Mouse (Mus musculus) embryonic fibroblast, embryonic 13.5 days (primary cell): ENCODE results near the gene Afg3l1.
"Not testable (repeated sequence)": the region's sequence is repeated elsewhere in the genome, so short reads cannot be mapped to it uniquely, and the experiment has no call there.

Experiments used
- CTCF ChIP-seq: IDR thresholded peaks from 2 replicates; pipeline ENCODE4 v1.5.1; 2011; ENCODE audit warnings: mild to moderate bottlenecking, control low read depth, low read length, moderate library complexity, borderline replicate concordance; ENCODE audit not compliant: insufficient read depth
- POLR2A ChIP-seq: IDR thresholded peaks from 2 replicates; pipeline ENCODE4 v1.6.1; 2011; ENCODE audit warnings: low read depth, mild to moderate bottlenecking, control low read depth, low read length, moderate library complexity

GRCm38 (mm10) chr8:123472991-123473390, 4.7 kb upstream of the Afg3l1 start:
- TF ChIP-seq CTCF, POLR2A: not testable (repeated sequence)
